Mouse (Mus musculus): ENCODE results near the gene A030014E15Rik. TPM values are rescaled to one million over a fixed set of nuclear protein-coding genes. Genes with fewer than 3 reads are reported as not detected.
"Not testable (repeated sequence)": the region's sequence is repeated elsewhere in the genome, so short reads cannot be mapped to it uniquely, and the experiment has no call there.

Gene A030014E15Rik
- polyA plus RNA-seq (2014; fragmentation: Nextera tagmentation; extraction: Ambion mirVana): not detected in 2 replicates

GRCm38 (mm10) chr1:82924650-82925049 is at the start of gene A030014E15Rik:
TSS of gene A030014E15Rik (plus strand) at chr1:82924917.
- Histone ChIP-seq H3K4me1 (replicated peaks; ENCODE audit: control insufficient read depth, insufficient read depth, low read length) (no peaks in the 10 kb centered on the region), H3K36me3 (replicated peaks; ENCODE audit: control insufficient read depth, insufficient read depth) (no peaks in the 10 kb centered on the region), H3K9ac (no peak within 1 kb of the TSS), H3K4me3 (replicated peaks; ENCODE audit: low read length) (no peak within 1 kb of the TSS), H3K4me2 (replicated peaks) (no peak within 1 kb of the TSS), H3K27ac (no peak within 1 kb of the TSS), H3K9me3 (ENCODE audit: control insufficient read depth, low read length) (no peaks in the 10 kb centered on the region), H3K27me3 (ENCODE audit: control insufficient read depth, insufficient read depth, low read length) (no peaks in the 10 kb centered on the region)
- WGBS: 91% methylated on average over 6 of the region's 6 CpGs
- ATAC-seq (ENCODE audit: low FRiP score) (no peak), DNase-seq (ENCODE audit: low spot score) (no peak)

GRCm38 (mm10) chr1:82879172-82879571 is 45.5 kb upstream of the A030014E15Rik start:
- DNase-seq (ENCODE audit: low spot score): no peak
- H3K27me3 ChIP-seq (ENCODE audit: control insufficient read depth, insufficient read depth, low read length): no peaks in the 10 kb centered on the region
- H3K36me3 ChIP-seq (replicated peaks; ENCODE audit: control insufficient read depth, insufficient read depth): peaks cover 48% of the 10 kb centered on the region

DNA sequence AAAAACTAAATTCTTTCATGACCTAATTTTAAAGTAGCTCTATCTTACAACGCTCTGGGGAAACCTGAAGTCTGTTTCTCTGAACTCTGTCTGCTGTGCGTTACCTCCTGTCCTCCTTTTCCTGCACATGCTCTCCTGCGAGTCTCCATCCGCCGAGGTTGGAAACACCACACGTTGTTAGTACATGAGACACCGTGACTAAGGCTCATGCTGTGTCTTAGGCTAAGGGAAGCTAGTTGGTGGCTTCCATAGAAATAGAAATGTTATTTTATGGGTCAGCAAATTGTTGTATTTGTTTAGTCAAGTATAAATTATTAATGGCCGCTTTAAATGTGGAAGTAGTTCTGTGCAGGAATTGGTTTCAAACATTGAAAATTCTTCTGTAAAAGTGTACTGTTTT is 44.5 kb upstream of the A030014E15Rik start:
- no peaks in the 10 kb centered on the region for H3K27me3 ChIP-seq (ENCODE audit: control insufficient read depth, insufficient read depth, low read length)
- H3K9ac ChIP-seq: no peak overlapping the region
- H3K27ac ChIP-seq: no peak overlapping the region
- ATAC-seq (ENCODE audit: low FRiP score) (no peak), DNase-seq (ENCODE audit: low spot score) (no peak)
- H3K4me1 ChIP-seq (replicated peaks; ENCODE audit: control insufficient read depth, insufficient read depth, low read length): no peaks in the 10 kb centered on the region
- H3K4me2 ChIP-seq (replicated peaks): no peak overlapping the region
- H3K36me3 ChIP-seq (replicated peaks; ENCODE audit: control insufficient read depth, insufficient read depth): peaks cover 53% of the 10 kb centered on the region
- WGBS: 61% methylated on average over 8 of the region's 8 CpGs
- no peak overlapping the region for H3K4me3 ChIP-seq (replicated peaks; ENCODE audit: low read length)
- no peaks in the 10 kb centered on the region for H3K9me3 ChIP-seq (ENCODE audit: control insufficient read depth, low read length)

More at GRCm38 (mm10) chr1:82879172-82879571, 45.5 kb upstream of the A030014E15Rik start:
- no peaks in the 10 kb centered on the region for H3K4me1 ChIP-seq (replicated peaks; ENCODE audit: control insufficient read depth, insufficient read depth, low read length)
- H3K27ac ChIP-seq: no peak overlapping the region
- no peak for ATAC-seq (ENCODE audit: low FRiP score)
- no peak overlapping the region for H3K4me2 ChIP-seq (replicated peaks)
- H3K9me3 ChIP-seq (ENCODE audit: control insufficient read depth, low read length): no peaks in the 10 kb centered on the region
- H3K4me3 ChIP-seq (replicated peaks; ENCODE audit: low read length): no peak overlapping the region
- WGBS: 76% methylated on average over 2 of the region's 2 CpGs
- no peak overlapping the region for H3K9ac ChIP-seq

- 95% methylated on average over 7 of the region's 7 CpGs for whole genome bisulfite sequencing
- Histone ChIP-seq H3K27me3 (ENCODE audit: control insufficient read depth, insufficient read depth, low read length) (no peaks in the 10 kb centered on the region), H3K4me2 (replicated peaks) (no peak overlapping the region), H3K4me3 (replicated peaks; ENCODE audit: low read length) (no peak overlapping the region), H3K9ac (no peak overlapping the region), H3K27ac (no peak overlapping the region), H3K36me3 (replicated peaks; ENCODE audit: control insufficient read depth, insufficient read depth) (peaks cover 63% of the 10 kb centered on the region), H3K4me1 (replicated peaks; ENCODE audit: control insufficient read depth, insufficient read depth, low read length) (no peaks in the 10 kb centered on the region), H3K9me3 (ENCODE audit: control insufficient read depth, low read length) (no peaks in the 10 kb centered on the region)
- no peak for ATAC-seq (ENCODE audit: low FRiP score)
- no peak for DNase-seq (ENCODE audit: low spot score)
Measured at GRCm38 (mm10) chr1:82893269-82893668, 31.4 kb upstream of the A030014E15Rik start.

- H3K36me3 ChIP-seq (replicated peaks; ENCODE audit: control insufficient read depth, insufficient read depth): peaks cover 40% of the 10 kb centered on the region
Measured at GRCm38 (mm10) chr1:82900567-82900966, 24.1 kb upstream of the A030014E15Rik start.

GRCm38 (mm10) chr1:82901201-82901600 is 23.5 kb upstream of the A030014E15Rik start:
- no peak overlapping the region for H3K9ac ChIP-seq
- no peak overlapping the region for H3K4me3 ChIP-seq (replicated peaks; ENCODE audit: low read length)
- 99% methylated on average over 3 of the region's 3 CpGs for WGBS
- peaks cover 40% of the 10 kb centered on the region for H3K36me3 ChIP-seq (replicated peaks; ENCODE audit: control insufficient read depth, insufficient read depth)
- no peak overlapping the region for H3K27ac ChIP-seq
- ATAC-seq (ENCODE audit: low FRiP score) (no peak), DNase-seq (ENCODE audit: low spot score) (no peak)
- no peak overlapping the region for H3K4me2 ChIP-seq (replicated peaks)
- H3K9me3 ChIP-seq (ENCODE audit: control insufficient read depth, low read length): no peaks in the 10 kb centered on the region
- no peaks in the 10 kb centered on the region for H3K4me1 ChIP-seq (replicated peaks; ENCODE audit: control insufficient read depth, insufficient read depth, low read length)
- no peaks in the 10 kb centered on the region for H3K27me3 ChIP-seq (ENCODE audit: control insufficient read depth, insufficient read depth, low read length)

More at GRCm38 (mm10) chr1:82900567-82900966, 24.1 kb upstream of the A030014E15Rik start:
- Histone ChIP-seq H3K4me2 (replicated peaks) (no peak overlapping the region), H3K4me1 (replicated peaks; ENCODE audit: control insufficient read depth, insufficient read depth, low read length) (no peaks in the 10 kb centered on the region), H3K4me3 (replicated peaks; ENCODE audit: low read length) (no peak overlapping the region), H3K9me3 (ENCODE audit: control insufficient read depth, low read length) (no peaks in the 10 kb centered on the region), H3K27me3 (ENCODE audit: control insufficient read depth, insufficient read depth, low read length) (no peaks in the 10 kb centered on the region), H3K27ac (no peak overlapping the region), H3K9ac (no peak overlapping the region)
- no peak for DNase-seq (ENCODE audit: low spot score)
- ATAC-seq (ENCODE audit: low FRiP score): no peak
- WGBS: 93% methylated on average over 1 of the region's 1 CpGs

GRCm38 (mm10) chr1:82905886-82906285 is 18.8 kb upstream of the A030014E15Rik start:
- no peak overlapping the region for H3K9ac ChIP-seq
- 55% methylated on average over 3 of the region's 3 CpGs for WGBS
- H3K4me2 ChIP-seq (replicated peaks): no peak overlapping the region
- DNase-seq (ENCODE audit: low spot score) (no peak), ATAC-seq (ENCODE audit: low FRiP score) (no peak)
- H3K4me3 ChIP-seq (replicated peaks; ENCODE audit: low read length): no peak overlapping the region
- no peaks in the 10 kb centered on the region for H3K27me3 ChIP-seq (ENCODE audit: control insufficient read depth, insufficient read depth, low read length)
- no peaks in the 10 kb centered on the region for H3K4me1 ChIP-seq (replicated peaks; ENCODE audit: control insufficient read depth, insufficient read depth, low read length)
- peaks cover 17% of the 10 kb centered on the region for H3K36me3 ChIP-seq (replicated peaks; ENCODE audit: control insufficient read depth, insufficient read depth)
- no peak overlapping the region for H3K27ac ChIP-seq
- no peaks in the 10 kb centered on the region for H3K9me3 ChIP-seq (ENCODE audit: control insufficient read depth, low read length)

- H3K9ac ChIP-seq: no peak within 1 kb of the TSS
- H3K36me3 ChIP-seq (replicated peaks; ENCODE audit: control insufficient read depth, insufficient read depth): no peaks in the 10 kb centered on the region
- no peak within 1 kb of the TSS for H3K4me3 ChIP-seq (replicated peaks; ENCODE audit: low read length)
- H3K9me3 ChIP-seq (ENCODE audit: control insufficient read depth, low read length): no peaks in the 10 kb centered on the region
- H3K27me3 ChIP-seq (ENCODE audit: control insufficient read depth, insufficient read depth, low read length): no peaks in the 10 kb centered on the region
- H3K4me2 ChIP-seq (replicated peaks): no peak within 1 kb of the TSS
- DNase-seq (ENCODE audit: low spot score): no peak
- WGBS: 94% methylated on average over 3 of the region's 3 CpGs
- no peak for ATAC-seq (ENCODE audit: low FRiP score)
- no peak within 1 kb of the TSS for H3K27ac ChIP-seq
- no peaks in the 10 kb centered on the region for H3K4me1 ChIP-seq (replicated peaks; ENCODE audit: control insufficient read depth, insufficient read depth, low read length)
Measured at GRCm38 (mm10) chr1:82913025-82913424, 11.7 kb upstream of the A030014E15Rik start, which contains the start of gene A030005L19Rik. TSS of gene A030005L19Rik (plus strand) at chr1:82913325.

DNA sequence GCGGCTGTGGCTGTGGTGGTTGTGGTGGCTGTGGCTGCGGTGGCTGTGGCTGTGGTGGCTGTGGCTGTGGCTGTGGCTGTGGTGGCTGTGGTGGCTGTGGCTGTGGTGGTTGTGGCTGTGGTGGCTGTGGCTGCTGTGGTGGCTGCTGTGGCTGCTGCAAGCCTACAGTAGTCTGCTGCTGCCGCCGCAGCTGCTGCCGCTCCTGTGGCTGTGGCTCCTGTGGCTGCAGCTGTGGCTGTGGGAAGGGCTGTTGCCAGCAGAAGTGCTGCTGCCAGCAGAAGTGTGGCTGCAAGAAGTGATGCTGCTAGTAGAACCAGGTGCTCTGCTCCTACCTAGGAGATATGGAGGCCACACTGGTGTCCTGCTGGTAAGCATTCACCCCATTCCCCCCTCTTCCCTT is 11.3 kb upstream of the A030014E15Rik start:
- not testable (repeated sequence) for H3K9ac ChIP-seq; H3K4me3 ChIP-seq (replicated peaks; ENCODE audit: low read length); H3K27me3 ChIP-seq (ENCODE audit: control insufficient read depth, insufficient read depth, low read length); H3K4me1 ChIP-seq (replicated peaks; ENCODE audit: control insufficient read depth, insufficient read depth, low read length); H3K27ac ChIP-seq; H3K4me2 ChIP-seq (replicated peaks); H3K9me3 ChIP-seq (ENCODE audit: control insufficient read depth, low read length); H3K36me3 ChIP-seq (replicated peaks; ENCODE audit: control insufficient read depth, insufficient read depth); ATAC-seq (ENCODE audit: low FRiP score); DNase-seq (ENCODE audit: low spot score)
- WGBS: 93% methylated on average over 5 of the region's 5 CpGs

- H3K36me3 ChIP-seq (replicated peaks; ENCODE audit: control insufficient read depth, insufficient read depth); H3K4me1 ChIP-seq (replicated peaks; ENCODE audit: control insufficient read depth, insufficient read depth, low read length); H3K4me3 ChIP-seq (replicated peaks; ENCODE audit: low read length); H3K9ac ChIP-seq; DNase-seq (ENCODE audit: low spot score); H3K27me3 ChIP-seq (ENCODE audit: control insufficient read depth, insufficient read depth, low read length); H3K4me2 ChIP-seq (replicated peaks); ATAC-seq (ENCODE audit: low FRiP score); H3K27ac ChIP-seq; H3K9me3 ChIP-seq (ENCODE audit: control insufficient read depth, low read length): not testable (repeated sequence)
- 87% methylated on average over 1 of the region's 3 CpGs for WGBS
Measured at GRCm38 (mm10) chr1:82930558-82930957, 5.8 kb downstream of the A030014E15Rik start.

Data from hindbrain, embryonic 14.5 days (tissue).